Mouse (Mus musculus): ENCODE results near the gene Dnm1. TPM values are rescaled to one million over a fixed set of nuclear protein-coding genes. Genes with fewer than 3 reads are reported as not detected.

Dnm1 gene
- 5.3 and 5.6 TPM in 2 replicates for polyA plus RNA-seq (2015; fragmentation: Nextera tagmentation; extraction: Ambion mirVana)

GRCm38 (mm10) chr2:32353007-32353542 is at the start of gene Dnm1:
Gene Dnm1 (minus strand): TSS chr2:32353338.
- peak; percentile 97 for TF ChIP-seq CTCF (IDR thresholded peaks at IDR 0.05; ENCODE audit: low read depth)
- H3K36me3 ChIP-seq (ENCODE audit: insufficient read depth, low read length) = no peaks in the 10 kb centered on the region
- peak within 1 kb of the TSS; percentile 67 for H3K9ac ChIP-seq (ENCODE audit: low read depth, low read length)
- H3K4me2 ChIP-seq (ENCODE audit: low read length) = peak within 1 kb of the TSS; percentile 99
- DNase-seq (ENCODE audit: low spot score) = peak; percentile 92
- peak within 1 kb of the TSS; percentile 60 for H3K4me3 ChIP-seq (replicated peaks; ENCODE audit: low read depth, low read length)
- no peaks in the 10 kb centered on the region; the same call in 1 of the 2 replicates for H3K4me1 ChIP-seq (replicated peaks; ENCODE audit: insufficient read depth, low read length)
- H3K9me3 ChIP-seq (replicated peaks; ENCODE audit: low read length) = no peaks in the 10 kb centered on the region
- under 1% methylated on average over 63 of the region's 63 CpGs for WGBS
- ATAC-seq (replicated peaks; ENCODE audit: low FRiP score, low read depth) = peak; percentile 59; the same call in 1 of the 2 replicates
- H3K27me3 ChIP-seq (ENCODE audit: insufficient read depth, low read length) = no peaks in the 10 kb centered on the region
- no peak within 1 kb of the TSS for H3K27ac ChIP-seq

DNA sequence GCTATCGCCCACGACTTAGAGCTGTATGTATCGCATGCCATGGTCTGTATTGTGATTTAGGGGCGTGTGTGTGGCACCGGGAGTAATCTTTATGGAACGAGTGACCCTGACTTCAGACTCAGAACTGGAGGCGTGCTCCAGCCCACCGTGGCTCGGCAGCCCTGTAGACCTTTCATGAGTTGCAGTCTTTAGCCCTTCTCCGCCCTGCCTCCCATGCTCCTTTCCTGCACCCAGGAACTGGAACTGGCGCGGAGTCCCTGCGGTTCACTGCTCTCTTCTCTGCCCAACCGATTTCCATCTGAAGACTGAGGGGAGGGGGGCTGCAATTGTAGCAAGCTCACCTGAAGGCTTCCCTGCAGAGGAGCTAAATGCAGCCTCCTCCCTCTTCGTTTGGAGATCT is 43.6 kb upstream of the Dnm1 start:
- ATAC-seq (replicated peaks; ENCODE audit: low FRiP score, low read depth) (no peak), DNase-seq (ENCODE audit: low spot score) (no peak)
- peaks cover 12% of the 10 kb centered on the region; the same call in 1 of the 2 replicates for H3K4me1 ChIP-seq (replicated peaks; ENCODE audit: insufficient read depth, low read length)
- peaks cover 13% of the 10 kb centered on the region for H3K36me3 ChIP-seq (ENCODE audit: insufficient read depth, low read length)
- WGBS = 0% methylated on average over 15 of the region's 15 CpGs
- peak overlapping the region; percentile 87 for H3K9ac ChIP-seq (ENCODE audit: low read depth, low read length)
- H3K4me2 ChIP-seq (ENCODE audit: low read length) = peak overlapping the region; percentile 74
- H3K27me3 ChIP-seq (ENCODE audit: insufficient read depth, low read length) = no peaks in the 10 kb centered on the region
- peak overlapping the region; percentile 95 for H3K27ac ChIP-seq
- peak overlapping the region; percentile 87 for H3K4me3 ChIP-seq (replicated peaks; ENCODE audit: low read depth, low read length)
- TF ChIP-seq CTCF (IDR thresholded peaks at IDR 0.05; ENCODE audit: low read depth) = no peak
- no peaks in the 10 kb centered on the region for H3K9me3 ChIP-seq (replicated peaks; ENCODE audit: low read length)

- WGBS = under 1% methylated on average over 56 of the region's 59 CpGs
- no peak; the same call in 1 of the 2 replicates for TF ChIP-seq CTCF (IDR thresholded peaks at IDR 0.05; ENCODE audit: low read depth)
- peak; percentile 98 for DNase-seq (ENCODE audit: low spot score)
Measured at GRCm38 (mm10) chr2:32395946-32396621, 42.9 kb upstream of the Dnm1 start.

DNA sequence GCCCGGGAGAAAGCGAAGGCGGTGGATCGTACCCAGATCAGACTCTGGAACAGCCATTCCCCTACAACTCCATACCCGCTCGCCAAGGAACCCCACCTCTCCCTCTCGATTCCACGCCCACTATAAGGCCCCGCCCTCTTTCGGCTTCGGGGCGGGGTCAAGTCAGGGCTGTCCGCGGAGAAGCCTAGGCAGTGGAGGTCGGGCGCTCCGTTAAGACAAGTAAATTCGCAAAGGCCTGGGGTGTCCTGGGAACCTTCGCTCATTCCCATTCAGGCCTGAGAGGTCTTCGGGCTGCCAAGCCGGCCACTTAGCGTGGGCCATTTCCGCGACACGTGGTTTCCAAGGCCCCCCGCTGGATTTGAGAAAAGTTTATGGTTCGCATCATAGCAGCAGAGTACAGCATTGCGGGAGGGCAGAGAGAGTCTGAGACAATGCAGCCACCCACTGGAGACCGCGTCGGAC is 42.4 kb upstream of the Dnm1 start, which contains the start of gene Ptges2:
Ptges2 (plus strand) TSS at position 413 of the 462 bp plus-strand sequence.
- peak within 1 kb of the TSS; percentile 87 for H3K4me3 ChIP-seq (replicated peaks; ENCODE audit: low read depth, low read length)
- TF ChIP-seq CTCF (IDR thresholded peaks at IDR 0.05; ENCODE audit: low read depth) = no peak; the same call in 1 of the 2 replicates
- ATAC-seq (replicated peaks; ENCODE audit: low FRiP score, low read depth) (peak; percentile 84), DNase-seq (ENCODE audit: low spot score) (peak; percentile 95)
- H3K27ac ChIP-seq = peak within 1 kb of the TSS; percentile 95
- H3K27me3 ChIP-seq (ENCODE audit: insufficient read depth, low read length) = no peaks in the 10 kb centered on the region
- H3K4me1 ChIP-seq (replicated peaks; ENCODE audit: insufficient read depth, low read length) = peaks cover 12% of the 10 kb centered on the region; the same call in 1 of the 2 replicates
- H3K4me2 ChIP-seq (ENCODE audit: low read length) = peak within 1 kb of the TSS; percentile 74
- H3K9ac ChIP-seq (ENCODE audit: low read depth, low read length) = peak within 1 kb of the TSS; percentile 87
- no peaks in the 10 kb centered on the region for H3K9me3 ChIP-seq (replicated peaks; ENCODE audit: low read length)
- WGBS = under 1% methylated on average over 31 of the region's 31 CpGs
- peaks cover 3% of the 10 kb centered on the region for H3K36me3 ChIP-seq (ENCODE audit: insufficient read depth, low read length)

More at GRCm38 (mm10) chr2:32395946-32396621, 42.9 kb upstream of the Dnm1 start:
- Histone ChIP-seq H3K4me1 (replicated peaks; ENCODE audit: insufficient read depth, low read length) (peaks cover 12% of the 10 kb centered on the region; the same call in 1 of the 2 replicates), H3K9me3 (replicated peaks; ENCODE audit: low read length) (no peaks in the 10 kb centered on the region), H3K27ac (peak overlapping the region; percentile 95), H3K4me3 (replicated peaks; ENCODE audit: low read depth, low read length) (peak overlapping the region; percentile 87), H3K27me3 (ENCODE audit: insufficient read depth, low read length) (no peaks in the 10 kb centered on the region), H3K4me2 (ENCODE audit: low read length) (peak overlapping the region; percentile 74), H3K9ac (ENCODE audit: low read depth, low read length) (peak overlapping the region; percentile 87), H3K36me3 (ENCODE audit: insufficient read depth, low read length) (peaks cover 9% of the 10 kb centered on the region)
- ATAC-seq (replicated peaks; ENCODE audit: low FRiP score, low read depth) = peak; percentile 92

DNA sequence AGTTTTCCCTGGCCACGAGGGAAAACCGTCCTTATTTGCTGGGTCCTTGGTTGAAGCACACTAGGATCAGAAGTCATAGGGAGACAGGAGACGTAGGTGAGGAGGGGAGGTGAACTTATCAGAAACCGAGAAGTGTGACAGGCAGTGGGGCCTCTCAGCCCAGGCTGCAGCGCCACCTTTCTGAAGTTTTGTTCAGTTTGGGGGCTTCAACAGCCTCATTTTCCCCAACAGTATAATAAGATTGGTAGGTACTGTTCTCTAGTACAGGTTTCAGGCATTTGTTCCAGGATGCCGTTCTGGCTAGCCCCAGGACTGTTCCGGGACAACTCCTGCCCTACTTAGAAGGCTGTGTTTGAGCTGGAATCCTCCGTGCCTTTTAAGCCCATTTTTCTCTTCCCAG is 41.8 kb upstream of the Dnm1 start:
- Histone ChIP-seq H3K9ac (ENCODE audit: low read depth, low read length) (peak overlapping the region; percentile 87), H3K36me3 (ENCODE audit: insufficient read depth, low read length) (no peaks in the 10 kb centered on the region; the same call in 1 of the 2 replicates), H3K4me3 (replicated peaks; ENCODE audit: low read depth, low read length) (peak overlapping the region; percentile 87), H3K4me1 (replicated peaks; ENCODE audit: insufficient read depth, low read length) (peaks cover 12% of the 10 kb centered on the region; the same call in 1 of the 2 replicates), H3K9me3 (replicated peaks; ENCODE audit: low read length) (no peaks in the 10 kb centered on the region), H3K4me2 (ENCODE audit: low read length) (peak overlapping the region; percentile 74), H3K27me3 (ENCODE audit: insufficient read depth, low read length) (no peaks in the 10 kb centered on the region), H3K27ac (peak overlapping the region; percentile 95)
- DNase-seq (ENCODE audit: low spot score) (peak; percentile 67), ATAC-seq (replicated peaks; ENCODE audit: low FRiP score, low read depth) (no peak)
- TF ChIP-seq CTCF (IDR thresholded peaks at IDR 0.05; ENCODE audit: low read depth) = peak; percentile 68
- WGBS = 2% methylated on average over 8 of the region's 8 CpGs

DNA sequence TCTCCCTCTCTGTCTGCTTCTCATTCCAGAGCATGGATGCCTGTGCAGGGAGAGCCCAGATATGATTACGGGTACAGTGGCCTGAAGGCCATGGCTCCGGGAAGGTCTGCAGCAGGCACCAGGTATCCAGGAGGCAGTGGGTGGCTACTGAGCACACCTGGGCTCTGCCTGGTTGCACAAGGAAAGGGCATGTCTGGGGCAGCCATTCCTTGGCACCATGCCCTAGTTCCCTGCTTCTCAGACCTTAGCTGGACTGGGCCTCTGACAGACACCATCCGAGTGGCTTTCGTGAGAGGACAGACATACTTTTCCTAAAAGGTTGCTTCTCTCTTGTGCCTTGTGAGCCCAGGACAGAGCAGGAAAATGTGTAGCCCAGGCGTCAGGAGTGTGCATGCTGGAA is 38.9 kb upstream of the Dnm1 start:
- H3K4me1 ChIP-seq (replicated peaks; ENCODE audit: insufficient read depth, low read length) = peaks cover 5% of the 10 kb centered on the region; the same call in 1 of the 2 replicates
- TF ChIP-seq CTCF (IDR thresholded peaks at IDR 0.05; ENCODE audit: low read depth) = no peak
- no peaks in the 10 kb centered on the region for H3K36me3 ChIP-seq (ENCODE audit: insufficient read depth, low read length)
- no peak overlapping the region for H3K4me2 ChIP-seq (ENCODE audit: low read length)
- 69% methylated on average over 5 of the region's 5 CpGs for WGBS
- H3K27me3 ChIP-seq (ENCODE audit: insufficient read depth, low read length) = no peaks in the 10 kb centered on the region
- no peak for ATAC-seq (replicated peaks; ENCODE audit: low FRiP score, low read depth)
- H3K4me3 ChIP-seq (replicated peaks; ENCODE audit: low read depth, low read length) = no peak overlapping the region
- peak; percentile 22 for DNase-seq (ENCODE audit: low spot score)
- no peak overlapping the region for H3K9ac ChIP-seq (ENCODE audit: low read depth, low read length)
- H3K27ac ChIP-seq = peak overlapping the region; percentile 21; the same call in 1 of the 2 replicates
- no peaks in the 10 kb centered on the region for H3K9me3 ChIP-seq (replicated peaks; ENCODE audit: low read length)

All from kidney, postnatal 0 days (tissue).